Mouse (Mus musculus) lung, postnatal 36 days (tissue): ENCODE results near the gene Smarcd1.
A peak's percentile ranks its signal among the peaks of the same experiment; 100 is the strongest.
"Not testable (repeated sequence)": the region's sequence is repeated elsewhere in the genome, so short reads cannot be mapped to it uniquely, and the experiment has no call there.

Experiments
- DNase-seq: peaks from one replicate; pipeline ENCODE4 v3.0.0; 2022; ENCODE audit warnings: mixed read lengths

The Smarcd1 gene

DNA sequence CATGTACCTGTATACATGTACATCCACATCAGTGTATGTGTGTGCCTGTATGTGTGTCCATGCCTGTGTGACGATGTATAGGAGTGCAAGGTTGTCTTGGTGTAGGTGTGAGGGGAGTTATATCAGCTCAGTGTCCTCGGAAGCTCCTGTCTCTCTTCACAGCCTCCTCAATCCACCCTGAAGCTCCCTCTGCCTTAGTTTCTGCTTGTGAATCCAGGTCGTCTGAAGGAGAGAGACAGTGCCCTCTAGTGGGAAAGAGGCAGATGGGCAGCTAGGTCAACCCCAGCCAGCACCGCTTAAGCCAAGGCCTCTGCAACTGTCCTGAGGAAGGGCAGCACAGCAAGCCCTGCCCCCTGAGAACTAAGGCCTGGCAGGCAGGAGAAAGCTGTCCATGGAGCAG lies 13.2 kb upstream of the Smarcd1 start:
- peak; percentile 69 for DNase-seq

DNA sequence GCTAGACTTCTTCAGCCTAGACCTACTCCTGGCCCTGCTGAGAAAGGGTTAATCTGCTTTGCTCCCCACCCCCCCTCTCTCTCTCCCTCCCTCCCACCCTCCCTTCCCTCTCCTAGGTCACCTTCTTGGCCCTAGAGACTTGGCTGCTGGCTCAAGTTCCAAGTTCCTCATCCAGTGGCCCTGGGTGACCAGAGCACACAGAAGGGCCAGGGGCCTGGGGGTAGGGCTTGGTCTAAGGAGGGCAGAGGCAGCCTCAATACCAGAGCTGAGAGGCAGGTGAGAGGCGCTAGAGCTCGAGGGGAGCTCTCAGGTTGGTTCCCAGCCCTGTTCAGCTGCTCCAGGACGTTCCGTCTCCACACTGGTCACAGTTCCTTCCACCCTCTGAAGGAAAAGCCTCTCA lies 11.0 kb upstream of the Smarcd1 start:
- no peak for DNase-seq

DNA sequence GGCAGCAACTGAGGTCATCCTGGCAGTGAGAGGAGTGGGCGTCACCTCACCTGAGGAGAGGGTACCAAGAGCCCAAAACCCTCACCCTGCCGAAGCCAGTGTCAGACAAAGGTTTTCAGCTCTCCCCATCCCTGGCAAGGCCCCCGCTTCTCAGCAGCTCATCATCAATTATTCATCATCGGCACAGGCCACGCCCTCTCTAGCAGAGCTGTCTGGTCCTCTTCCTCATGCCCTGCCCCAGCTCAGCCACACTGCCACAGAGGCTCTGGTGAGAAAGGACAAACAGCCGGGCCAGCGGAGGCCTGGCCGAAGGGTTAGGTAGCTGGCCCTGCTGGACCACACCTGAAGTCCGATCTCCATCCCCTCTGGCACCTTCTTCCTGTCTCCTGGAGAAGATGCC lies 10.0 kb upstream of the Smarcd1 start:
- no peak for DNase-seq

DNA sequence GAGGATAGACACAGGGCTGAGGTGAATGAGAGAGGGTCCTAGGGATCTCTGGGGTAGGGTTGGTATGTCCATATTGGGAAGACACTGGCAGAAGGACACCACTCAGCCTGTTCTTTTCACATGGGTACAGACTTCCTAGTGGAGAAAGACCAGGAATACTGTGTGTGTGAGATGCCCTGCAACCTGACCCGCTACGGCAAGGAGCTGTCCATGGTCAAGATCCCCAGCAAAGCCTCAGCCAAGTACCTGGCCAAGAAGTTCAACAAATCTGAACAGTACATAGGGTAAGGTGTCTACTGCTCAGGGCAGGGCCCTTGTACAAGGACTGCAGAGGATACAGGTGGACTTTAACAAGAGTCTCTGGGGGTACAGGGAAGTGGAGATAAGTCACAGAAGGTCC lies 4.6 kb upstream of the Smarcd1 start:
- DNase-seq = no peak

DNA sequence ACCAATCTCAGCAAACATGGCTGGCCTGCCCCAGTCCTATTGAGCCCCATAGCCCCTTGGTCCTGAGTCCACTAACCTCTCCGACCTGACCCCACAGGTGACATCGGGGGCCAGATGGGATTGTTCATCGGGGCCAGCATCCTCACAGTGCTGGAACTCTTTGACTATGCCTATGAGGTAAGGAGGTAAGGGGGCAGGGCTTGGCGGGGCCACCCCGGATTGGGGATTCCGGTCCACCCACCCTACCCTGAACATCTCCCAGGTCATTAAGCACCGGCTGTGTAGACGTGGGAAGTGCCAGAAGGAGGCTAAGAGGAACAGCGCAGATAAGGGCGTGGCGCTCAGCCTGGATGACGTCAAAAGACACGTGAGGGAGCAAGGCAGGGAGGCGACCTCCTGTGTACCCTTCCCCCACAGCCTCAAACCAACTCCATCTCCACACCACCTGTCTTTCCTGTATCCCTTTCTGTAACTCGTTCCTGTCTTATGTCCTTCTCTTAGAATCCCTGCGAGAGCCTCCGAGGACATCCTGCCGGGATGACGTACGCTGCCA lies 3.3 kb upstream of the Smarcd1 start:
- peak; percentile 28 for DNase-seq

DNA sequence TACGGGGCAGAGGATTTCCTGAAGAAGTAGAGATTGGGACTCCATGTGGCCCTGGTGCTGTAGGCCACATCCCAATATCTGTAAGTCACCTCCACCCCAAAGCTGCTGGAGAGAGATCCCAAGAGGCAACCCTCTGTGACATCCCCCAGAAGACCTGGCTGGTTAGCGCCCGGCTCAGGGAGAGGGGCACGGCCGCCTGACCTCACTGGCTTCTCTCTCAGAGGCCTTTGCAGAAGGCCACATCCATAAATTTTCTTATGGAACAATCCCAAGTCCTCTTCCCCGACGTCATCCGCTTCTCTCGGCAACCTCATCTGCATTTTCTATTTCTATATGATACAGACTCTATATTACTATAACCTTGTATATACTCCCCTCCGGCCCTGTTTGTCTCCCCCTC lies 2.2 kb upstream of the Smarcd1 start:
- no peak for DNase-seq

DNA sequence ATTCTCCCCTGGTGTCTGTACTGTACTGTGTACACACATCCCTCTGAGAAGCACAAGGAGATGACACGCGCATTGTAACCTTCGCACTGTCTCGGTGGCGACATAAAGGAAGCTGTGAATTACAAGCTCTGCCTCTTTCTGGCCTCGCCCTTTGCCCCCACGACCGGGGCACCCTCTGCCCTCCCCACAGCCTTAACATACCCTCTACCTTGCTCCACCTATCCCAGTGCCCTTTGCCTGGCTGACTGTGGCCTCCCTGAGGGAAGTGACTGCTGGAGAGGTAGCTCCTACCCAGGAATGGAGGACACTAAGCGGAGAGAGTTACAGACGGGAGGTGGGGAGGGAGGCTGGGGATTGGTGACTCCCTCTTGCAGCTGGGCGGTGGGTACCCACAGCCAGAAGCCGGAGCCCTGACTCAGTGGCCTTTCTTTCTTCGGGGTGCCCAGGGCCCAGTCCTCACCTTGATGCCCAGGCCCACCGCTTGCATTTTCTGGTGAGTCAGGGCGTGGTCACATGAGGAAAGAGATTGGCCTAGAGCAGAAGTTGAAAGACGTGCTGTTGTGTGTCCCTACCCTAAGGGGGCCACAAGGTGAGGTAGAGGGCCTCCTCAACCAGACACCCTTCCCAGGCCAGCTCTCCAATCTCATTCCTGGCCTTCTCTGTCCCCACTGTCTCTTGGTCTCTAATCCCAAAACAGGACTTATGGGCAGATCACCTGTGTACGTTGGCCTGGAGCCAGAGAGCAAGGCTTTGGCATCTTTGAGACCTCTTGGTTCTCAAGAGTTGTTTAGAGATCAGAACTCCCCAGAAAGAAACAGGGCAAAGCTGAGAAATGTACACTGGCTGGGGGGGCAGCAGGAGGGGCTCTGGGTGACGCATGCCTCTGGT lies 1.5 kb upstream of the Smarcd1 start:
- DNase-seq = no peak

DNA sequence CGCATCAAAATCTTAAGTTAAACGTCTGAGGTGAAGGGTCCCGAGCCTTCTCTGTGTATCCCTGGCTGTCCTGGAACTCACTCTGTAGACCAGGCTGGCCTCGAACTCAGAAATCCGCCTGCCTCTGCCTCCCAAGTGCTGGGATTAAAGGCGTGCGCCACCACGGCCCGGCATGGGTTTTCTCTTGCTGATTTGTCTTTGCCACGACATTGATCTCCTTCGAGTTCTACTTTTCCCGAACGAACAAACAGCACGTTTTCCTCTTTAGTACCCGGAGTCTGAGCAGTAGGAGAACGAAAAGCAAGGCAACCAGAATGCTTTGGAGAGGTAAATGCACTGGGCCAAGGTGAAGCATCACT lies 310 bp upstream of the Smarcd1 start:
- not testable (repeated sequence) for DNase-seq

DNA sequence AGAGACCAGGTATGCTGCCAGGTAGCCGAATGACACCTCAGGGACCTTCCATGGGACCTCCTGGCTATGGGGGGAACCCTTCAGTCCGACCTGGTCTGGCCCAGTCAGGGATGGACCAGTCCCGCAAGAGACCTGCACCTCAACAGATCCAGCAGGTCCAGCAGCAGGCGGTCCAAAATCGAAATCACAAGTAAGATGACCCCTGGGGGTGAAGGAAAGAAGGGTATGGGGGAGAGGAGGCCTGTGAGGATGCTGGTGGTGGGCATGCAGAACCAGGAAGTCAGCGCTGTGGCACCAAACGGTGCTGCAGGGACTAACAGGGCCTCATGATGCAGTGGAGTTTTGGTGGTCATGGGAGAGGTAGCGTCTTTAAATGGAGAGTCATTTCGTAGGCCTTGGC lies 1.2 kb downstream of the Smarcd1 start:
- no peak for DNase-seq

DNA sequence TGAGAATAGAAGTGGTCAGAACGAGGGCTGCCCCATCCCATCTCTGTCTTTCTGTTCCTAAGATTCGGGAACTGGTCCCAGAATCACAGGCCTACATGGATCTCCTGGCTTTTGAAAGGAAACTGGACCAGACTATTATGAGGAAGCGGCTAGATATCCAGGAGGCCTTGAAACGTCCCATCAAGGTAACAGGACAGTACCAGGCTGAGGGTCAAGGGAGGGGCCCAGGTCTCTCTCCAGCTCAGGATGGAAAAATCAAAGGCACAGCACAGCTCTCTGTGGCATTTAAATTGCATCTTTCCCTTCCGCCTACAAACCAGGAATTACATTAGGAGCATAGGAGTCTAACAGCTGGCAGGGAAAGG lies 1.7 kb downstream of the Smarcd1 start:
- no peak for DNase-seq

DNA sequence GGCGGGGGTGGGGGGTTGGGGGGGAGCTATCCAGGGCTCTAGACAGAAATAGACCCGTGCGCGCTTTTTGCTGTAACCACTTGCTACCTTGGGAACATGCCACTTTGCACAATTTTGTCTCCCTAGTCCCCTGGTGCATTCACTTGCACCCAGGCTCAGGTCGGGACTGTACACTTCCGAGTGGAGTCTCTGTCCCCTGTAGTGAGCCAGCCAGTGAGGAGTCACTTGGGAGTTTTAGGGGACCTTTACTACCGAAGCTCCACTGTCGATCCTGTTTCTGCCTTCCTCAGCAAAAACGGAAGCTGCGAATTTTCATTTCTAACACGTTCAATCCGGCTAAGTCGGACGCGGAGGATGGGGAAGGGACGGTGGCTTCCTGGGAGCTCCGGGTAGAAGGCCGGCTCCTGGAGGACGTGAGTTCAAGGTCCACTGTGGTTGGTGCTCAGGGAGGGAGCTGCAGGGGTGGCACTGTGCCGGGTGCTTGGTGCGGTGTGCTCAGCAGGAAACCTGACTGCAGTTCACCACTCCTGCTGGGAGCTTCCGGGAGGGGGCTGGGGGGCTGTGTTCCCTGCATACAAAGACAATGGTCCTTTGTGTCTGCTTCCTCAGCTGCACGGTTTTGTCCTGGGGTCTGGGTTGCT lies 2.2 kb downstream of the Smarcd1 start:
- no peak for DNase-seq

DNA sequence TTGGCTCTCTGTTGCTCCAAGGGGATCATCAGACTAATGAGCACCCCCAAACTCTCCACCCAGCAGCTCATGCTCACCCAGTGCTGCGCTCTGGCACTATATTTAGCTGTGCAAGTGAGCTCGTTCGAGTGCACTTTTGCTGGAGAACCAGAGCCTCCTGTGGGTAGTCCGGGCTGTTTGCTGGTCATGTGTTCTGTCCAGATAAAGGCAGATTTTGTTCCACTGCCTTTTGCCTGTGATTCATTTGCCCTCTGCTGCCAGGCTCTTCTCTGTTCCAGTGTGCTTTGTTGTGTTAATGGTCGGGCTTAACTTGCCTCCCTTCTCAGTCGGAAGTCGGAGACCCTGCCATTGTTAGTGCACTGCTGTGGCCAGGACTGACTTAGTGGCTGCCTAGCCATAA lies 3.0 kb downstream of the Smarcd1 start:
- DNase-seq = no peak

DNA sequence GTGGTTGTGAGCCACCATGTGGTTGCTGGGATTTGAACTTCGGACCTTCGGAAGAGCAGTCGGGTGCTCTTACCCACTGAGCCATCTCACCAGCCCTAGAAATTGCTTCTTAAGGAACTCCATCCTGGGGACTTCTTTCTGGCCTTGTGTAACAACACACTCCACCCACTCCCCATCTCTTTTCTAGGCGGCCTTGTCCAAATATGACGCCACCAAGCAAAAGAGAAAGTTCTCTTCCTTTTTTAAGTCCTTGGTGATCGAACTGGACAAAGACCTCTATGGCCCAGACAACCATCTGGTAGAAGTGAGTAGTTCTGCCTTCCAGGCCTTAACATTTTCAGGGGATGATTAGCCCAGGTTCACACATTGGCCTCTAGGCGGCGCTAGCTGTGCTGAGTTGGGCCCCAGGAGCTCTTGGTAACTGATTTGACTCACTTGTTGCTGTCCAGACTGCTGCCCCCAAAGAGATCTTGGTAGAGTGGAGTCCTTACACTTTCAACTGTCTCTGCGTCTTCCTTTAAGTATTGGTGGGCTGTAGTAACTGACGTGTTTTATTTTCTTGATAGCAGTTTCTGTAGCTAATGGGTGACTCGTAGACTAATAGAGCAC lies 3.6 kb downstream of the Smarcd1 start, which contains the start of gene Gm17349:
Gene Gm17349 (minus strand): TSS at position 51 of the 609 bp plus-strand sequence.
- DNase-seq = peak; percentile 61

DNA sequence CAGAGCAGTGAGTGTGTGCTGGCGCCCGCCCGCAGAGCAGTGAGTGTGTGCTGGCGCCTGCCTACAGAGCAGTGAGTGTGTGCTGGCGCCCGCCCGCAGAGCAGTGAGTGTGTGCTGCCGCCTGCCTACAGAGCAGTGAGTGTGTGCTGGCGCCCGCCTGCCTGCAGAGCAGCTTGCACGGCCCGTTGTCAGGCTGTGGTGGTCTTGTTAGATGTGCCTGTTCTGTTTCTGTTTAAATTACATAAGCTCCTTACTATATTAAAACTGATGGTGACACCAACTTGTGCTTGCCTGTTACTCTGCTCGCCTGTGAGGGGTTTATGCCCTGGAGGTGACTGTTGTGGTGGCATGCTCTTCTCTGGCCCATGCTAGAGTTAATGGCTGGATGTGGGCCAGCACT lies 6.2 kb downstream of the Smarcd1 start:
- no peak for DNase-seq

DNA sequence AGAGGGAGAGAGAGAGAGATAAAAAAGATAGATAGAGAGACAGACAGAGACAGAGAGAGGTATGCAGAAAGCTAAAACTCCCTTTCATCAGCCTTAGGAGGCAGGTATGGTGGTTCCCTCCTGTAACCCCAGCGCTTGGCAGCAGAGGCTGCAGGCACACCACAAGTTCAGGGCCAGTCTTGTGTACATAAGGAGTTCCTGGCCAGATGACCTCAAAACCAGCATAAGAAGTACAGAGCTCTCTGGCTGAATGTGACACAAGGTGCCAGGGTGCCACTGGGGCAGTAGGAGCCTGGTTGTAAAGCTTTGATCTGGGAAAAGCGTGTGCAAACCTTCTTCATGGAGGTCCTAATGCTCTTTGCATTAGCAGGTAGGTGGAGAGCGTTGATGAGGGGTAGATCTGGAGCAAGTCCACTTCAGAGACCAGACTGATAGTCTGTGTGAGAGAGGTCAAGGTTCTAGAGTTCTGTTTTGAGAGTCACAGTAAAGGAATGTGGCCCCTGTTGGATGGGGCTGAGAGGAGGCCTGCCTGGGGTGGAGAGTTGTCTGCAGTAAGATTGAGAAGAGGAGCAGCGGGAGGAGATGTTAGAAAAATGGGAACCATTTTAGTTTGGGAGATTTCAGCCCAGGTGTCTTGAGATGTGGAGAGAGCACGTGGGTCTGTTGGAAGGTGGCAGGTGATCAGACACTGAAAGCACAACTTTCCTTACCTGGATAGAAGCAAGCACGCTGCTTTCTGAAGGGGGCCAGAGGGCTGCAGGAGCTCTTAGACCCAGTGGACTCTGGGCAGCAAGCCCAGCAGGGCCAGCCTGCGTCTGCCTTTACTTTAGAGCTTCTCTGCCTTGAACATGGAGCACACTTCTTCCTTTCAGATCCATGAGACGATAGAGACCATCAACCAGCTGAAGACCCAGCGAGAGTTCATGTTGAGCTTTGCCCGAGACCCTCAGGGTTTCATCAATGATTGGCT lies 8.6 kb downstream of the Smarcd1 start:
- DNase-seq = no peak

DNA sequence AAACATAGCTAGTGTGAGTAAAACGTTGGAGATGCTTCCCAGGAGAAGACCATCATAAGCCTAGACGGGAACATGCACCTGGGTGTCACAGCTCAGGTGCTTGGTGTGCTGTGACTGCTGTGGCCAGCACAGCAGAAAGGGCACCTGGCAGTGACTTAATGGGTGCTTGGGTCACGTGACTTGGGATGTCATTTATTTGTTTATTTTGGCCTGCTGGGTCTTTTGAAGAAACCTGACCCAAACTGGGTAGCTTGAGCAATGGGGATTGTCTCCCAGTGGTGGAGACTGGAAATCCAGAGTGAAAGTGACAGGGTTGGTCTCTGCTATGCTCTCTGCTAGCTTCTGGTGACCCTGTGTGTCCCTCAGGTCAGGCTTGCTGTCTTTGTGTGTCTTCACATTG lies 9.6 kb downstream of the Smarcd1 start:
- DNase-seq = no peak

DNA sequence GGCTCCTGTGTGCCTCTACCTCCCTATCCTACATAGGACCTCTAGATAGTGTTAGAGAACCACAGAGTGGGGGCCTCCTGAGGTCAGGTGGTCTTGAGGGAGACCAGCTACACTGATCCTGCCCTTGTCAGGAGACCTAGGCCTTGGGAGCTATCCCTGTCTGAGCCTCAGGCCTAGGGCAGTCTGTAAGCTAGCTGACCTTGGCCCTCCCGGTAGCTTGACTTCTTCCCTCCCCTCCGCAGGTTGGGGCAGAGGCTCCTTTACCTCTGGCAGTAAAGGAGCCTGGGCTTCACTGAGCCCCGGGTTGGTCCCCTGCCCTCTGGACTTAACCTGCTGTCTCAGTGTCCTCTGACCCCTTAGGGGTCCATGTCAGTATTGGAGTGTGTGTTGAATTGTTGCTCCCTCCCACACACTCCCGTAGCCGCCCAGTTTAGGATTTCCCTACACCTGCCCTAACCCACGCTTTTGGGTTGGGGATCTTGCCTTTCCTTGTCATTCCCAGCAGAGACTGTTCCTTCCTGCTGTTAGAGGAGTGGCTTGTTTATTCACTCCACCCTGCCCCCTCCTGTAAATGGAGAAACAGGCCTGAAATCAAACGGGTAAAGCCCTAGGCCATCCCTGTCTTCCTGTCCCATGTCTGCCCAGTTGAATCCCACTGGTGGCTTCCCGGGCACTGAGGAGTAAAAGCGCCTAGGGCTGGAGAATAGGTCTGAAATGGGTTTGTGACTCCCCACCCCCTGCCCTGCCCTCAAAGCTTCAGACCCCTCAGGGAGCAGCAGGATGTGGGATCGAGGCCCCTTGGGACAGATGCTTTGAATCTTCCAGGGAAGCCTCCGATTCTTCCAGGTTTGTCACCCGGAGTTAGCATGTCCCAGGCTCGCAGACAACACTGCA lies 11.0 kb downstream of the Smarcd1 start:
- no peak for DNase-seq

DNA sequence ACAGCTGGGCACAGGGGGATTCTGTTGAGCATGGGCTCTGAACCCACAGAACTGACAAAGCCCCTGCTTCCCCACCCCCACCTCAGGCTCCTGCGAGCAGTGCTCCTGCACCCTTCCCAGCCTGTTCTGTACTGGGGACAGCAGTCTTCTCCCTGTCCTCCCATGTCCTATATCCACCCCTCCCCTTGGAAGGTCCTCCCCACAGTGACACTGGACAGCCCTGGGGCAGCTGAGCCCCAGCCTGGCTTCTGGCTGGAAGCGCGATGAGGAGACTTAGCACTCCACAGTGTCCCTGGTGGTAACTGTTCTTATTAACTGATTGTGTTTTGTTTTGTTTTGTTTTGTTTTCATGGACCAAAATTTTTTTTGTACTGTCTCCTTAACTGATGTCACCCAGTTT lies 11.6 kb downstream of the Smarcd1 start:
- DNase-seq = no peak

DNA sequence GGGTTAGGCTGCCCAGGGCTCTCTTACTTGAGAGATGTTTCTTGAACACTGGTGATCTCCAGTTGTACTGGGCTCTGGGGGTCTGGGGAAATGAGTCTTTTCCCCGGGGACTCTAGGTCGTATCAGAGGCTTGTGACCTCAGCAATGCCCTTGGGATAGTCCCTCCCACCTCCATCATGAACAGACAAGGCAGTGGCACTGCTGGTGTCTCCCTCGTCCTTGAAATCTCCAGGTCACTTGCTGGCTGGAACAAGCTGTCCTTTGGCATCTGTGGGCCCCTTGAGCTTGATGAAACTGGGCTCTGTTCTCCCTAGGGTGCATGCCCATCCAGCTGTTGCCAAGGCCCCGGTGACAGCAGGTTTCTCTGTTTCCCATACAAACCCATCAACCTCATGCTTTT lies 12.3 kb downstream of the Smarcd1 start:
- no peak for DNase-seq

DNA sequence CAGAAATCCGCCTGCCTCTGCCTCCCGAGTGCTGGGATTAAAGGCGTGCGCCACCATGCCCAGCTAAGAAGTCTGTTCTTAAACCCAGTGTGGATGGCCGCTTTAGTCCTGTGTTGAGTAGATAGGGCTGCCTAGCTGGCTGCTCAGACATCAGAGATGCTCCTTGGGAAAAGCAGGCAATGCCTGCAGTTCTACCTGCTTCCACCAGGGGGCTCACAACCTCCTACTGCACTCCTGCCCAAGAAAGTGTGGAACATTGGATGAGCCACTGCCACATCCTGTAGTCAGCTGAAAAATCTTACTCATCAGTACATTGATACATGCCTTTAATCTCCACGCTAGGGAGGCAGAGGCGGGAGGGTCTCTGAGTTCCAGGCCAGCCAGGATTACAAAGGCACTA lies 12.9 kb downstream of the Smarcd1 start:
- peak; percentile 88 for DNase-seq

DNA sequence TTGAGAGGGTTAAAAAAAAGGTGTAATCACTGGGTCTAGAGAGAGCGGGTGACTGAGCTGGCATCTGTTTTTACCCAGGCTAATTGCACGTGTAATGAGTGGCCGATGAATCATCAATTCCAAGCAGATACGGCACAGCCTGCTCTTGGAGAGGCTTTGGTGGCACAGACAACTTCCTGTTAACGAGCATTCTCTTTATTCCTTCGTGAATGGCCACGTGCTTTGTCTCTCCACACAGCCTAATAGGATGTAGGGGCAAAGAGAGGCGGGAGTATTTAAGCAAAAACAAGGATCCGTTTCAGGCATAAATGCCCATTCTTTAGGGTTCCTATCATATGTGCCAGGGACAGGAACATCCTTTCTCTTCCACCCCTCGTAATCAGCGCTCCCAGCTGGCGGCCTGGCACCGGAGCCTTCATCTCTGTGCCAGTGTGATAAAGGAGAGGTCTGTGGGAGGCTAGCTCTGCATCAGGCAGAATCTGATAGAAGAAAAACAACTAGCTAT lies 13.5 kb downstream of the Smarcd1 start:
- DNase-seq = no peak
